Mouse (Mus musculus) megakaryocyte, embryonic 14.5 days (primary cell): ENCODE measurements around the gene Arhgap23. TPM values are rescaled to one million over a fixed set of nuclear protein-coding genes. Genes with fewer than 3 reads are reported as not detected.
A peak's percentile ranks its signal among the peaks of the same experiment; 100 is the strongest.

ENCODE experiments used
- H3K27me3 ChIP-seq: replicated peaks from 2 replicates; pipeline ENCODE3; 2012; ENCODE audit warnings: inconsistent platforms
- H3K36me3 ChIP-seq: replicated peaks from 2 replicates; pipeline ENCODE3; 2012; ENCODE audit warnings: low read length, inconsistent platforms, mixed read lengths
- H3K4me1 ChIP-seq: 2 replicates; pipeline ENCODE4 v1.6.1; 2012; ENCODE audit warnings: inconsistent platforms
- H3K4me3 ChIP-seq: replicated peaks from 2 replicates; pipeline ENCODE3; 2012; ENCODE audit warnings: moderate library complexity, mild to moderate bottlenecking, inconsistent platforms
- H3K9me3 ChIP-seq: 2 replicates; pipeline ENCODE4 v1.6.1; 2012; ENCODE audit warnings: inconsistent platforms
- FLI1 ChIP-seq: IDR thresholded peaks from 2 replicates; pipeline ENCODE4 v1.6.1; 2012; ENCODE audit warnings: low read length, inconsistent platforms, mixed read lengths
- GATA1 ChIP-seq: IDR thresholded peaks from 3 replicates; pipeline ENCODE4 v1.6.1; 2012; ENCODE audit warnings: mixed read lengths, low read length, inconsistent platforms, borderline replicate concordance
- polyA plus RNA-seq: library from polyadenylated mRNA; stranded (reverse); fragments of >175 nt; gene quantifications from 2 replicates; pipeline ENCODE4 v1.2.3, GENCODE M21; 2012; ENCODE audit warnings: low replicate concordance; ENCODE audit not compliant: insufficient read depth

Gene Arhgap23
- polyA plus RNA-seq: 85.6 and 94.5 TPM in 2 replicates

GRCm38 (mm10) chr11:97415330-97415711 is at the start of gene Arhgap23:
Gene Arhgap23 (plus strand): TSS chr11:97415533.
- peak within 1 kb of the TSS; percentile 96 for H3K4me3 ChIP-seq
- H3K4me1 ChIP-seq: peaks cover 87% of the 10 kb centered on the region
- no peaks in the 10 kb centered on the region for H3K27me3 ChIP-seq

GRCm38 (mm10) chr11:97365556-97365955 is 49.8 kb upstream of the Arhgap23 start:
- TF ChIP-seq FLI1 (no peak), GATA1 (no peak)
- Histone ChIP-seq H3K4me1 (peaks cover 53% of the 10 kb centered on the region), H3K4me3 (no peak overlapping the region), H3K9me3 (no peaks in the 10 kb centered on the region), H3K27me3 (no peaks in the 10 kb centered on the region), H3K36me3 (peaks cover 10% of the 10 kb centered on the region)

More at GRCm38 (mm10) chr11:97415330-97415711, at the start of gene Arhgap23:
- Histone ChIP-seq H3K36me3 (peaks cover 12% of the 10 kb centered on the region), H3K9me3 (no peaks in the 10 kb centered on the region)
- TF ChIP-seq FLI1 (no peak), GATA1 (no peak)

- H3K36me3 ChIP-seq: peaks cover 24% of the 10 kb centered on the region
- H3K27me3 ChIP-seq: no peaks in the 10 kb centered on the region
- no peak for TF ChIP-seq FLI1
- no peak for TF ChIP-seq GATA1
- H3K4me3 ChIP-seq: no peak overlapping the region
- H3K9me3 ChIP-seq: no peaks in the 10 kb centered on the region
- peaks cover 50% of the 10 kb centered on the region for H3K4me1 ChIP-seq
Measured at GRCm38 (mm10) chr11:97368501-97368900, 46.8 kb upstream of the Arhgap23 start.

DNA sequence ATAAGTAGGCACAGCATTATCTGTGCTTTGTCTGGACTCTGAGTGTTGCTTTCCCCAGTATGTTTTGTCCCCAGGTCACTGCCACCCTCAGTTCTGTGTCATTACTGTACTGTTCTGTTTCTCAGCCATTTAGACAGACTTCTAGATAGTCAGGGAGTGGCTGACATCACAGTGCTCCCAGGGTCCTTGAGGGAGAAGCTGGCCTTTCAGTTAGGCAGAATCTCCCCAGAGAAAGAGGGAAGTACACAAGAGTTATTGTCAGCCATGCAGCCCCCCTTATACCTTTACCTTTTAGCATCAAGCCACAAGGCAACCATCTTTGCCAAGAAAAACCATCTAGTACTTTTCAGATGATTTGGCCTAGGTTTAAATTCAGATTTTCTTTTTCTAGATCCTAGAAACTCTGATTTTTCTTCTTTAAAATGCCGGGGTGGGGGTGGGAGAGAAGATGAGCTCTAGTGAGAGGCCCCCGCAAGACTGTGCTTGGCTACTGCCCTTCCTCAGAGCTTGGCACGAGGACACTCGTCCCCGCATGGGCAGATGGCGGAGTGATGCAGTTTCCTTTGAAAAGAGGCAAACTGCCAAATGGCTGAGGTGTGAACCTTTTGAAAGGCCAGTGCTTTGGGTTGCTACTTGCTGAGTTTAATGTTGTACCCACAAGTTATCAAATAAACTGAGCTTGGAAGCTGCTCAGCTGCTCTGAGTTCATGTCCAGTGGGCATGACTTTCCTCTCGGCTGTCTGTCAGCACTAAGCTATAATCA is 44.8 kb upstream of the Arhgap23 start:
- Histone ChIP-seq H3K4me1 (peaks cover 34% of the 10 kb centered on the region), H3K36me3 (peaks cover 39% of the 10 kb centered on the region), H3K4me3 (no peak overlapping the region), H3K27me3 (no peaks in the 10 kb centered on the region), H3K9me3 (no peaks in the 10 kb centered on the region)
- TF ChIP-seq GATA1 (no peak), FLI1 (no peak)

DNA sequence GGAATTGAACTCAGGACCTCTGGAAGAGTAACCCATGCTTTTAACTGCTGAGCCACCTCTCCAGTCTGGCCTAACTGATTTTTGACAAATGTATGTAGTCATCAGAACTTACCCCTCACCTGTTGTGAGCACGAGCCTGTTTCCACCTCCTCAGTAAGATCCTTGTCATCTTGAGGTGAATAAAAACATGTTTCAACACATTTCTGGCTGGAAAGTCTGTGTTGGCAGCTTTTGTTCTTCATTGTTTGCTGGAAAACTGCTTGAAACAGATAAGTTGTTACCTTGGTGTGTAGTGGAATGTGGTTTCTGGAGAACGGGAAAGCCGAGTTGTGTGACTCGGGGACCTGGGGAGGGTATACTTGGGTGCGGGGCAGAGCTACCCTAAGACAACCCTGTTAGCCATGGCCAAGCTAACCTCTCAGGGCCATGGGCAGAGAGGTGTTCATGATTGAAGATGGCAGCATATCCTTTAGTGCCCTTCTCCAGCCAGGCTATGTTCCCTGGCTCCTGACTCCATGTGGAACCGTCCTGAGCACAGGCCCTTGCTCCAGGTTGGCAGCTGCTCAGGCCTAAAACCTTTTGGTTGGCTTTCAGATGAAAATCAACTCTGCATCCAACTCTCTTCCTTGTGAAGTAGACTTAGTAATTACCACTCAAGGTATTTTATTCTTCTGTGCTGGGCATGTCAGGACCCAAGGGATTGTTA is 43.0 kb upstream of the Arhgap23 start:
- Histone ChIP-seq H3K4me1 (peaks cover 26% of the 10 kb centered on the region), H3K27me3 (no peaks in the 10 kb centered on the region), H3K36me3 (peaks cover 53% of the 10 kb centered on the region), H3K4me3 (no peak overlapping the region), H3K9me3 (no peaks in the 10 kb centered on the region)
- TF ChIP-seq GATA1: no peak
- TF ChIP-seq FLI1: no peak

GRCm38 (mm10) chr11:97373402-97373801 is 41.9 kb upstream of the Arhgap23 start:
- H3K36me3 ChIP-seq: peaks cover 59% of the 10 kb centered on the region

DNA sequence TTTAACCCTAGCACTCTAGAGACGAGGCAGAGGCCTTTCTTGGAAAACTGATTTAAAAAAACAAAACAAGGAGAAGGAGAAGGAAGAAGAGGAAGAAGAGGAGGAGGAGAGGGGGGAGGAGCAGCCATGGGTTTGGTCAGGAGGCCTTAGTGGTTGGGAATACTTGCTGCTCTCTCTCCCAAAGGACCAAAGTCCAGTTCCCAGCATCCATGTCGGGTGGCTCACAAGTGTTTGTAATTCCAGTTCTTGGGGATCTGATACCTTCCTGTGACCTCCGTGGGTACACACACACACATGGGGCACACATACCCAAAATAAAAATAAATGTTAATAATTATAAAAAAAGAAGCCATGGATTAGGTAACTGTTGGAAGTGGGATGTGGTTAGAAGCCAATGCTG is 35.3 kb upstream of the Arhgap23 start:
- no peaks in the 10 kb centered on the region for H3K27me3 ChIP-seq
- peaks cover 73% of the 10 kb centered on the region for H3K36me3 ChIP-seq
- no peaks in the 10 kb centered on the region for H3K9me3 ChIP-seq
- H3K4me1 ChIP-seq: no peaks in the 10 kb centered on the region
- H3K4me3 ChIP-seq: no peak overlapping the region
- TF ChIP-seq FLI1: no peak
- TF ChIP-seq GATA1: no peak

More at GRCm38 (mm10) chr11:97373402-97373801, 41.9 kb upstream of the Arhgap23 start:
- H3K4me1 ChIP-seq: peaks cover 17% of the 10 kb centered on the region
- H3K4me3 ChIP-seq: no peak overlapping the region
- no peak for TF ChIP-seq GATA1
- no peak for TF ChIP-seq FLI1
- H3K27me3 ChIP-seq: no peaks in the 10 kb centered on the region
- H3K9me3 ChIP-seq: no peaks in the 10 kb centered on the region

DNA sequence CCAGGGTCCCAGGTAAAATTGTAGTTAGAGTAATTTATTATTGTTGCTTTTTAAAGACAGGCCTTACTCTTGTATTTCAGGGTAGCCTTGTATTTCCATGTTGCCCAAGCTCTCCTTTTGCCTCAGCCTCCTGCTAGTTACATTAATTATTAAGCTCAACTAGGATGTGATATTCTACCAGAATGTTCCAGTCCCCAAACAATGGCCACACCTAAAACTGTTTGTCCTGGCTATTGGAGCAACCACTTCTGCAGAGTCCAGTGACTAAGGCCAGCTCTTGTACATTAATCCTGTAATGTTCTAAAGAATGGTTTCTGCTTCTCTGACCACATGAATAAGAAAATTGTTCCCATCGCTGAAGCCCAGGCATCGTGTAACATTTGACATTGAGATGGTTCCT is 32.3 kb upstream of the Arhgap23 start:
- Histone ChIP-seq H3K27me3 (no peaks in the 10 kb centered on the region), H3K4me1 (peaks cover 3% of the 10 kb centered on the region; the same call in 1 of the 2 replicates), H3K4me3 (no peak overlapping the region), H3K9me3 (no peaks in the 10 kb centered on the region), H3K36me3 (peaks cover 62% of the 10 kb centered on the region)
- no peak for TF ChIP-seq GATA1

- TF ChIP-seq FLI1 (no peak), GATA1 (no peak)
- Histone ChIP-seq H3K4me3 (no peak overlapping the region), H3K36me3 (peaks cover 60% of the 10 kb centered on the region), H3K27me3 (no peaks in the 10 kb centered on the region), H3K4me1 (peaks cover 3% of the 10 kb centered on the region; the same call in 1 of the 2 replicates), H3K9me3 (no peaks in the 10 kb centered on the region)
Measured at GRCm38 (mm10) chr11:97383764-97384163, 31.6 kb upstream of the Arhgap23 start.

DNA sequence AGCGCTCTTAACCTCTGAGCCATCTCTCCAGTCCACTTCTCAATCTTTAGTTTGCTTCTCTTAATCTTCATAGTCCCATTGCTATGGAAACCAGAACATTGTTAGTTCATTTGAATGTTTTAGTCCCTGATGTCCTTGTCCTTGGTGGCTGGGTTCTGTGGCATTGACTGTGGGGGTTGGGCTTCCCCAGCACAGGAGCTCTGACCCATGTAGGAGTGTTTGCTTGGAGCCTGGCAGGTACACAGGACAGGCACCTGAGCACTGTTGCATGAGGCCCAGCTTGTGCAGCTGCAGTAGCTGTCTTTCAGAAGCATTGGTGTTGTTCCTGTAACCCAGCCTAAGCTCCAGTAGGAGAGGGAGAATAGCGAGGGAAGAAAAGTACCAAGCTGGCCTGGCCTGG is 27.5 kb upstream of the Arhgap23 start:
- H3K4me1 ChIP-seq: peaks cover 3% of the 10 kb centered on the region; the same call in 1 of the 2 replicates
- no peak overlapping the region for H3K4me3 ChIP-seq
- no peaks in the 10 kb centered on the region for H3K27me3 ChIP-seq
- H3K36me3 ChIP-seq: peaks cover 83% of the 10 kb centered on the region
- TF ChIP-seq FLI1 (no peak), GATA1 (no peak)
- H3K9me3 ChIP-seq: no peaks in the 10 kb centered on the region
